Mouse (Mus musculus) CH12F3 (cell line): ENCODE measurements at regions not wholly inside any gene's neighbourhood (a gene's known extent, or its start where the extent isn't known, plus 50 kb on each side); places are given as distances from the start of the nearest gene placed in this dataset.

Source experiments
- in situ Hi-C: fragments of 300-500 bp; cut with MboI; formaldehyde crosslinking; loops from 2 replicates; pipeline ENCODE4 v1.14.3; 2020; ENCODE audit warnings: low sequenced_read_pairs

GRCm38 (mm10) chr10:43743188-43744120 is 158.1 kb downstream of the Qrsl1 start:
- in situ Hi-C loops, result loop anchor here (5.0 to 10.0 kb wide), 2 partner anchors 166 to 171 kb away; partner anchors contain the start of gene Cd24a

GRCm38 (mm10) chr10:43745931-43746630 is 155.5 kb downstream of the Qrsl1 start:
- in situ Hi-C loops, result loop anchor here (10.0 kb wide), 1 partner anchor 169 kb away; no protein-coding TSS in a partner anchor

DNA sequence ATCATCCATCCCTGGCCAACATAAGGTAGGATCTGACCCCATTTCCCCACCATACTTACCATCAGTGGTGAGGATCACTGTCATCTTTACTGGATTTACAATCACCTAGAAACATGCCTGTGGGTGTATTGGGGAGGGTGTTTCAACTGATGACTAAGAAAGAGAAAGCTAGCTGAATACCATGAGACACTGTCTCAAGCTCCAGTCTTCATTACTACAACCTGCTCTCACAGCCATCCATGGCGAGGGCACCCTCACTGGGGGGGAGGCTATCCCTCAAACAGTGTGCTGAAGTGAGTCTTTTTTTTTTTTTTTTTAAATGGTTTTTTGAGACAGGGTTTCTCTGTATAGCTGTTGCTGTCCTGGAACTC is 154.9 kb downstream of the Qrsl1 start:
- in situ Hi-C loops, result loop anchor here (10.0 kb wide), 1 partner anchor 168 kb away; no protein-coding TSS in a partner anchor

DNA sequence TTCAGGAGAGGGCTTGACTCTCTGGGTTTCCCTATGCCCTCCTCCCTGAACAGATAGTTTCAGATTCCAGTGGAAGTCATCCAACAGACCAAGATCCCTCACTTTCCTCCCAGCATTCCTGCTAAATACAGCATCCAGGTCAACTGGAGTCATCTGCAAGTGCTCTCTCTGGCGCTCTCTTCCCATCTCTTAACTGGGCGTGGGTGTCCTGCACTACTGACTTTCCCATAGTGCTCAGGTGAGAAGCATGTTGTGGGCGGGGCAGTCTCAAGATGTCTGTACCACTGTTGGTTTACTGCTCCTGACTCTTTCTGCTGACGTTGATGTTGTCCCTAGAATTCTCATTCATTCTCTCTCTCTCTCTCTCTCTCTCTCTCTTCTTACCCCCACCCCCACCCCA is 154.0 kb downstream of the Qrsl1 start:
- in situ Hi-C loops, result loop anchor here (10.0 kb wide), 1 partner anchor 167 kb away; no protein-coding TSS in a partner anchor

- in situ Hi-C loops, result loop anchor here (10.0 kb wide), 1 partner anchor 167 kb away; no protein-coding TSS in a partner anchor
These were observed 153.2 kb downstream of the Qrsl1 start for GRCm38 (mm10) chr10:43748300-43748699.

DNA sequence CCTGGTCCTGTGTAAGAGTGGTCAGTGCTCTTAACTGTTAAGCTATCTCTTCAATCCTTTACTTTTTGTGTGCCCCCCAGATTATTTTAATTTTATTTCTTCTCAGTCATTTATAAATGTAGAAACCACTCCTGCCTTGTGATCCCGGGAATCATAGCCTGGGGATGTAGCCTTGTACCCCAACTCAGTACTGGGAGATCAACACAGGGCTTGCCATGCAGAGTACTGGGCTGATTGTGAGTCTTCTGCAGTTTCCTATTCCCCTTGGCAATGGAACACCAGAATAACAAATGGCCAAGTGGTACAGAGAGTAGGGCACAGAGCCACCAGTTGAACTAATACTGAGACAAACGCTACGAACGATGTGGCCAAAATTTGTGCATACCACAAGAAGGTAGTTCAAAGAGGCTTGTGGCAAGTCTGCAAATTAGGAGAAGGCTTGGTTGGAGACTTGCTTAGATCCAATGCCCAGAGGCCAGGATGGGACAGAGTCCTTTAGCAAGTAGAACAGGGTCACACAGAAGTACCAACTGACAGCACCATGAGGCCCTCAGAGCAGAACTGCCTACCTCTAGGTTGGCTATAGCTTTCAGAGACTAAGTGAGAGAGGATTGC is 151.9 kb downstream of the Qrsl1 start:
- in situ Hi-C loops, result loop anchor here (10.0 kb wide), 1 partner anchor 165 kb away; no protein-coding TSS in a partner anchor

DNA sequence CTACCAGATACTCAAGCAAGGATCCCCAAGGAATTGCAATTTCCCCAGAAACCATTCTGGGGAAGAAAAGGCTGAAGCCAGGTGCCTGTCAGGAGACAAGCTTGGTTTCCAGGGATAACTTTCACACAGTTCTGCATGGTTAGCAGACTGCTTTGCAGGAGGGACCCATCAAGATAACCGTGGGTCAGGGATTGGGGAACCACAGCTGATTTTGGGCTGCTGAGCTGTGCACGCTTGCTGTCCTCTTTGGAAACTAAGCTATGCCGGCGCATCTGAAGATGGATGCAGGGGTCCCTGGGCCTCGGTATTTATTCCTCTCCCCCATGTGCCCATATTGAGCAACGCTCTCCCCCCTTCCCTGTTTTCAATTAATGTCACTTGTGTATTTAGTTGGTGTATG is 151.1 kb downstream of the Qrsl1 start:
- in situ Hi-C loops, result no loop called here

- in situ Hi-C loops, result no loop called here
These were observed 150.7 kb downstream of the Qrsl1 start for GRCm38 (mm10) chr10:43750854-43751253.

DNA sequence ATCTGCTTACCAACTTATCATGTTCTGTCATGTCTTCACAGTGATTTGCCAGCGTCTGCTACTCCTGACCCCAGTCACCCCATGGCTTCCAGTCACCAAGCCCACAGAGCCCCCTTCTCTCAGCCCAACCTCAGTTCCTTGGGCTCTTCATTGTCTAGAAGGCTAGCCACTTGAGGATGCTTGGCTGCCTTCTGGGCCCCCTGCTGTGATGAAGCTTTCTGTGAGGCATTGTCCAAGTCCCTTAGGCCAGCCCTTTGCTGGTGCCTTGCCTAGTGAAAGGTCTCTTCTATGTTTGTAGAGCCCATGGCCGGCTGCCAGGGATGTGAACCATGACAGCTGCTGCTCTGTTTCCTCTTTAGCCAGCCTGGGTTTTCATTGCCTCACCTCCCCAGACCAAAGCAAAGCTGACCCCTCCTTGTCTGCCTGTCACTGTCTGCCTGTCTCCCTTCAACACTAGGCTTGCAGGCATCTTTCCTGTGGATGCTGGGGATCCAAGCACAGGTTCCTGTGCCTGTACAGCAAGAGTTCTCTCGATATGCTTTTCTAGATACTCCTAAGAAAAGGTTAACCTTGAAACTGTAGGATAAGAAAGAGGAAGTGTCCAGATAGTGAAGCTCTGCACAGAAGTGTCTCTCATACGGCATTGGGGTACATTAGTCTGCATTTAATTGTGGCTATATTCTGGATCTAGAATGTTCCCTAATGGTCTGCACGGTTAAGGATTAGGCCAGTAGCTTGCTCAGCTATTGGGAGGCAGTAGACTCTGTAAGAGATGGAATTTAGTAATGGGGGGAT is 149.5 kb downstream of the Qrsl1 start:
- in situ Hi-C loops, result no loop called here

- in situ Hi-C loops, result no loop called here
These were observed 144.5 kb downstream of the Qrsl1 start for GRCm38 (mm10) chr10:43756881-43757565.

DNA sequence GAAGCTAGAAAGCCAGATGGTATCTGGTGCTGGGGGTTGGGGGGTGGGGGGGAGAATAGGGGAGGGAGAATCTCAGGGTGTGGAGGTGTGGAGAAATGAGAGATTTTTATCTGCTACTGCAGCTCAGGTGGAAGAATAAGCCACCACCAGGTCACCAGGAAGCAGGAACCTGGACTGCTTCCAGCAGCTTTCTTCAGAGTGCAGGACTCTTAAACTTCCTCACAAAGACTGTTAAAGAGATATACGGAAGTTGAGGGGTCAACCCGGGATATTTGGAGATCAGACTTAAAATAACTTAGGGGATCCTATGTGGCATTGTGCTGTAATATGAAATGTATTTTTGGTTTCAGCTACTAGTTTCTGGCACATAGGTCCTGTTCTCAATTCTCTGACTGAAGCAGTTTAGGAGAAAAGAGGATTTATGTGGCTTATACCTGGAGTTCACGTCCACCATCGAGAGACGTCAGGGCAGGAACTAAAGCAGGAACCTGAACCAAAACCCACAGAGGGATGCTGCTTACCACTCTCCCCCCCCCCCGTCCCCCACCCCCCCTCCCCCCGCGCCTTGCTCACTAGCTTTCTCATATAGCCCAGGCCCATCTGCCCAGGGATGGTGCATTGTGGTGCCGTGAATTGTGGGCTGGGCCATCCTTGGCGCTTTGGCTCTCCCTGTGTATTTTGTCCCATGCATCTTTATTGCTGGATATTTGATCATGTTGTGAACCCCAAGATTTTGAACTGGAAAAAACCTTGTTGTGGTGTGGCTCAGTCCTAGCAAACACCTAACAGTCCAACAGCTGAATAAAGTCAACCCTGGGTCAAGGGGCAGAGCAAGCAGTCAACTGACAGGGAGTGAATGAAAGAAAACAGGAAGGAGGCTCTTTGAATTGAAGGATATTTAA is 143.2 kb downstream of the Qrsl1 start:
- in situ Hi-C loops, result no loop called here

DNA sequence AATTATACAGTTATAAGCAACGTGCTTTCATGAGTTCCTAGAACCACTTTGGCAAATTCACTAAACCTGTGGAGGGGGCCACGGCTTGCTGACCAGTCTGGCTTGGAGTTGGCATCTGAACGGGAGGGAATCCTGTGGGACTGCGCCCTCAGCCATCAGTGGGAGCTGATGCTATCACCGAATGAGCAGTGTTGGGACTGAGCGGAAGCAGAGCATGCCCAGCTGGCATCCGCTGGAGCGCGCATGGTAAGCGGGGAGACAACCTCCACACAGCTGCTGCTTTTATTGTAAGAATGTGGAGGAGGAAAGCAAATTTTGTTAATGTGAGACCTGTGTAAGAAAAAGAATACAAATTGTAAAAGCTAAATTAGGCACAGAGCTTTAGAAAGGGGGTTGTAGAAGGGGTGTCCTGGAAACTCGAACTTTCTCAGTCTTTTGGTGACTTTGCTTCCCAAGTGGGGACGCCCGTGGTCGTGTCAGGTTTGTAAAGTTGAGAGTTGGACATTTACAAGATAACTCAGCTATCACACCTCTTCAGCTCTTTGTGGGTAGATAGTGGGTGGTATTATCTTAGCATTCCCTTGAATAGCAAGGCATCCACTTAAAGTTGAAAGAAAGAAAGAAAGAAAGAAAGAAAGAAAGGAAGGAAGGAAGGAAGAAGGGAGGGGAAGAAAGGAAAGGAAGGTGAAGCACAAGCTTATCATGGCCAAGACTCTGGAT is 142.2 kb downstream of the Qrsl1 start:
- in situ Hi-C loops, result no loop called here

GRCm38 (mm10) chr10:43759906-43760281 is 141.7 kb downstream of the Qrsl1 start:
- in situ Hi-C loops, result no loop called here

DNA sequence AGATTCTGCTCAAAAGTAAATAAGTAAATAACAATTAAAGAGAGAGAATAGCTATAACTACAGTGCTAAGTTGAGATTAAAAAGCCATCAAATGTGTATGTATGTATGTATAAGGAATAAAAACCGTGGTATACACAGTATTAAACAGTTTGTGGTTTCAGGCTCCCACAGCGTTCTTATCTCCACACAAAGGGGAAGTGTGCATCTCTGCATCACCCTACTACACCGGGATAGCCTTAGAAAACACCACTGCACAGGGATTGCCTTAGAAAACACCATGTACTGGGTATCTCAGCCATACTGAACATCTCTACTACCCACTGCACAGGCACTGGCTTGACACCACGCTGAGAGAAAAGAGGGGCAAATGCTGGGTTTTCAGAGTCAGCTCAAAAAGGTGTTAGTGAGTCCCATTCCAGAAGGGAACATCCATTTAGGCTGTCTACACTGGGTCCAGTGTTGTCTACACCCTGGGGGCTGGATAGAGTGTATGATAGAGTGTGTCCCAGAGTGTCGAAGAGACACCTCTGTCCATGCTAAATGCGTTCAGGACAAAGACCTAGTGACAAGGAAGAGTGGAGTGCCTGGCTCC is 139.5 kb downstream of the Qrsl1 start:
- in situ Hi-C loops, result no loop called here

DNA sequence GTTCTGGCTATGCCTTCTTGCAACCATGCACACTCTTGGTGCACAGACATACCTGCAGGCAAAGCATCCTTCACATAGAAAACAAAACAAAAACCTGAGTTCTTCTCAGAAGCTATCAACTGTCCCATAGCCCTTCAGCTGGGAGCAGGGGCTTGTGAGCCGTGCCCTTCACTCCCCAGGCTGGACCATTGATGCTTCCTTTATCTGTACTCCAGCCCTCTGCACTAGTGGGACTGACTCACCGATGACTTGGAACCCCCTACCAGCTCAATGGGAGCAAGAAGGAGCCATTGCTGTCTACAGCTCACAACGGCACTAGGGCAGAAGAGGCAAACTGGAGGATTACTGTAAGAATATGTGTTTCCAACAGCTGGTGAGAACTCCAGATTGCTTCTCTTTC is 137.0 kb downstream of the Qrsl1 start:
- in situ Hi-C loops, result no loop called here

- in situ Hi-C loops, result no loop called here
These were observed 136.3 kb downstream of the Qrsl1 start for GRCm38 (mm10) chr10:43765275-43765674.

DNA sequence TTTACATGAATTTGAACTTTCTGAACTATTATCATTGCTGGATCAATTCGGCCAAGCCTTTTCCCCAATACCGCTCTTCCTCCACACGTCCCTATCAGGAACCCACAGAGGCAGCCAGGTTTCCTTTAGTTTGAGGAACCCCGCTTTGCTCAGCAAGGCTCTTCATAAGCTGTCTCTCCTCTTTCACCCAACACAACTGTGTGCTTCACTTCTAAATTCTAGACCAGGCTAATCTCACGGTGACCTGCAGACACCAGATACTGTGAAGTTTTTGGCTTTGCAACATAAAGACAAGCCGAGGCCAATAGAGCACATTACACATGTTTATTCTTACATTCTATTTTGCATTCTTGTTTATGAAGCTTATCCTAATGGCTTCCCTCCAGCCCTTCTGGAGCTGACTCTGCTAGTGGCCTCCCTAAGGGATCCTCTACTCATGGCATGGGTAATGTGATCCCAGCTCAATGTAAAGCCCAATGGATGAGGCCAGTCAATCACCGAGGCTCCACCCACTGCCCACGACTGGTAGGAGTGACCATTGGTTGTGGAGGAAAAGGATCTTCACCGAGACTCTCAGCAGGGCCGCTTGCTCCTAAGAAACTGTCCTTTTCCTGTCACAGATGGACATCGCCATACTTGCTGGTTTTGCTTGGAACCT is 135.6 kb downstream of the Qrsl1 start:
- in situ Hi-C loops, result no loop called here
